Mouse (Mus musculus): Measurements from ENCODE around the gene Zfp36l2. TPM values are rescaled to one million over a fixed set of nuclear protein-coding genes. Genes with fewer than 3 reads are reported as not detected.

Gene Zfp36l2
- 933 TPM for total RNA-seq (2023)

GRCm38 (mm10) chr17:84187727-84188373 is at the start of gene Zfp36l2:
Zfp36l2 (minus strand) TSS chr17:84187947.

